Mouse (Mus musculus): ENCODE results near the gene Gk5. TPM values are rescaled to one million over a fixed set of nuclear protein-coding genes. Genes with fewer than 3 reads are reported as not detected.
A peak's percentile ranks its signal among the peaks of the same experiment; 100 is the strongest.
"Not testable (repeated sequence)": the region's sequence is repeated elsewhere in the genome, so short reads cannot be mapped to it uniquely, and the experiment has no call there.

Gk5 gene
- total RNA-seq, 1 experiment, result 12.7 TPM

DNA sequence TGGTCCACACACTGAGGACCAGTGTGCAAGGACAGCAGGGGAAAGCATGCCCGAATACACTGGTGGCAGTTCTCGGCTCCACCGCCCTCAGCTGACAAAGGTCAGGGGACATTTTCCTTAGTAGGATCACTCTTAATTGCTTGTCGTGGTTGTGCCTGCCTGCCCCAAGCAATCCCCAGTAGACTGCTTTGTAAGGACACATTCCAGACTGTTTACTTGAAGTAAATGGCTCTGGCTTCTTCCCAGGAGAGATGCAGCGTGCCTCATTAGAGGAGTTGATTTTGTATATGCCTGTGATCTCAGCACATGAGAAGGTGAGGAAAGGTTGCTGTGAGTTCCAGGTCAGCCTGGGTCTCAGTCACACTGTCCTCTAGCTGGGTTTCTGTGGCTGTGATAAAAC lies 43.3 kb downstream of the Gk5 start:
- H3K4me3 ChIP-seq (ENCODE audit: insufficient read depth in 1 of 2, low read depth in 1 of 2, low read length in 2 of 2, poor library complexity in 1 of 2, severe bottlenecking in 1 of 2), result peak overlapping the region in 1 of 2 experiments; percentile 5; a peak in 1 of 4 replicates
- no peak overlapping the region for H3K9ac ChIP-seq (ENCODE audit: insufficient read depth, low read depth, low read length, poor library complexity, severe bottlenecking)
- H3K4me1 ChIP-seq (ENCODE audit: control insufficient read depth in 2 of 2, insufficient read depth in 2 of 2, low read length in 2 of 2, poor library complexity in 1 of 2), result peaks cover 6 to 12% of the 10 kb centered on the region in 2 experiments
- H3K9me3 ChIP-seq (ENCODE audit: control insufficient read depth, insufficient read depth, low read depth, low read length), result no peaks in the 10 kb centered on the region
- peaks cover 13% of the 10 kb centered on the region; the same call in 1 of the 2 replicates for H3K36me3 ChIP-seq (ENCODE audit: control insufficient read depth, insufficient read depth, low read length, poor library complexity, severe bottlenecking)
- DNase-seq (ENCODE audit: low read depth, low spot score), result no peak
- TF ChIP-seq MAFK (IDR thresholded peaks at IDR 0.05; ENCODE audit: insufficient read depth, low read depth, low read length) (no peak), HCFC1 (IDR thresholded peaks at IDR 0.05; ENCODE audit: borderline replicate concordance, insufficient read depth, low read length) (no peak), CHD2 (IDR thresholded peaks at IDR 0.05; ENCODE audit: low read depth, low read length) (no peak), ZNF384 (IDR thresholded peaks at IDR 0.05; ENCODE audit: low read depth, low read length) (no peak)
- peak overlapping the region; percentile 41; the same call in 1 of the 2 replicates for H3K27ac ChIP-seq (ENCODE audit: insufficient read depth, low read depth, low read length, poor library complexity, severe bottlenecking)
- in situ Hi-C loops (cut with MboI; ENCODE audit: low sequenced_read_pairs in 2 of 2, unreplicated experiment in 2 of 2), result no loop called here

- Histone ChIP-seq H3K9ac (ENCODE audit: insufficient read depth, low read depth, low read length, poor library complexity, severe bottlenecking) (0 out of 2 replicates have a peak overlapping the region, but pooled peaks have one; percentile 7), H3K9me3 (ENCODE audit: control insufficient read depth, insufficient read depth, low read depth, low read length) (no peaks in the 10 kb centered on the region), H3K4me3 (ENCODE audit: insufficient read depth in 1 of 2, low read depth in 1 of 2, low read length in 2 of 2, poor library complexity in 1 of 2, severe bottlenecking in 1 of 2) (peak overlapping the region in 1 of 2 experiments; percentile 20; a peak in 2 of 4 replicates), H3K27ac (ENCODE audit: insufficient read depth, low read depth, low read length, poor library complexity, severe bottlenecking) (peak overlapping the region; percentile 51), H3K36me3 (ENCODE audit: control insufficient read depth, insufficient read depth, low read length, poor library complexity, severe bottlenecking) (peaks cover 9% of the 10 kb centered on the region; the same call in 1 of the 2 replicates), H3K4me1 (ENCODE audit: control insufficient read depth in 2 of 2, insufficient read depth in 2 of 2, low read length in 2 of 2, poor library complexity in 1 of 2) (peaks cover 6 to 12% of the 10 kb centered on the region in 2 experiments)
- in situ Hi-C loops (cut with MboI; ENCODE audit: low sequenced_read_pairs in 2 of 2, unreplicated experiment in 2 of 2), result no loop called here
- TF ChIP-seq CHD2 (IDR thresholded peaks at IDR 0.05; ENCODE audit: low read depth, low read length) (no peak), HCFC1 (IDR thresholded peaks at IDR 0.05; ENCODE audit: borderline replicate concordance, insufficient read depth, low read length) (no peak), MAFK (IDR thresholded peaks at IDR 0.05; ENCODE audit: insufficient read depth, low read depth, low read length) (no peak)
- no peak for DNase-seq (ENCODE audit: low read depth, low spot score)
Measured at GRCm38 (mm10) chr9:96163443-96163842, 44.3 kb downstream of the Gk5 start.

DNA sequence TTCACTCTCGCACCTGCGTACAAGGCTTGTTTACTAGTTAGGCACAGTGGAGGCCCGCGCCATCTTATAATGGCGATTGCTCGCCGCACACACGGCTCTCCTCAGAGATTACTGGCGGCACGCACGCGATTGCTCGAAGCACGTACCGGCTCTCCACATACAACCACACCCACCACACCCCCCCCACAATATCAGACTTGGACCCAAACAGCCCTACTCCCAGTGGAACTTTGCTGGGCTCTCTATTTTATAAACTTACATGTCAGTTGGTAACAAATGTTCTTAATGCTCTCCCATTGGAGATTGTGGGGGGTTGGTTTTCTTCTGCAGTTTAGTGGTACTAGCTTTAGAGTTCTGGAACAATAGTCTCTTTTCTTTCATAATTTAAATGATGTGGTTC lies 44.8 kb downstream of the Gk5 start:
- Histone ChIP-seq H3K27ac (ENCODE audit: insufficient read depth, low read depth, low read length, poor library complexity, severe bottlenecking) (peak overlapping the region; percentile 76; the same call in 1 of the 2 replicates), H3K4me1 (ENCODE audit: control insufficient read depth in 2 of 2, insufficient read depth in 2 of 2, low read length in 2 of 2, poor library complexity in 1 of 2) (peaks cover 6 to 12% of the 10 kb centered on the region in 2 experiments)
- H3K4me3 ChIP-seq (ENCODE audit: insufficient read depth in 1 of 2, low read depth in 1 of 2, low read length in 2 of 2, poor library complexity in 1 of 2, severe bottlenecking in 1 of 2); in situ Hi-C loops (cut with MboI; ENCODE audit: low sequenced_read_pairs in 2 of 2, unreplicated experiment in 2 of 2); DNase-seq (ENCODE audit: low read depth, low spot score); H3K9me3 ChIP-seq (ENCODE audit: control insufficient read depth, insufficient read depth, low read depth, low read length); H3K9ac ChIP-seq (ENCODE audit: insufficient read depth, low read depth, low read length, poor library complexity, severe bottlenecking); H3K36me3 ChIP-seq (ENCODE audit: control insufficient read depth, insufficient read depth, low read length, poor library complexity, severe bottlenecking): not testable (repeated sequence)

GRCm38 (mm10) chr9:96167168-96167585 lies 48.0 kb downstream of the Gk5 start:
- peak; percentile 89 for DNase-seq (ENCODE audit: low read depth, low spot score)
- Histone ChIP-seq H3K9ac (ENCODE audit: insufficient read depth, low read depth, low read length, poor library complexity, severe bottlenecking) (no peak overlapping the region), H3K27ac (ENCODE audit: insufficient read depth, low read depth, low read length, poor library complexity, severe bottlenecking) (no peak overlapping the region), H3K4me3 (ENCODE audit: insufficient read depth in 1 of 2, low read depth in 1 of 2, low read length in 2 of 2, poor library complexity in 1 of 2, severe bottlenecking in 1 of 2) (no peak overlapping the region), H3K4me1 (ENCODE audit: control insufficient read depth in 2 of 2, insufficient read depth in 2 of 2, low read length in 2 of 2, poor library complexity in 1 of 2) (peaks cover 6 to 8% of the 10 kb centered on the region in 2 experiments; a peak in 3 of 4 replicates), H3K36me3 (ENCODE audit: control insufficient read depth, insufficient read depth, low read length, poor library complexity, severe bottlenecking) (peaks cover 8% of the 10 kb centered on the region), H3K9me3 (ENCODE audit: control insufficient read depth, insufficient read depth, low read depth, low read length) (no peaks in the 10 kb centered on the region)
- in situ Hi-C loops (cut with MboI; ENCODE audit: low sequenced_read_pairs in 2 of 2, unreplicated experiment in 2 of 2), result no loop called here
- no peak for TF ChIP-seq CHD2 (IDR thresholded peaks at IDR 0.05; ENCODE audit: low read depth, low read length)
- TF ChIP-seq ZC3H11A (IDR thresholded peaks at IDR 0.05; ENCODE audit: borderline replicate concordance, low read depth, low read length), result 0 out of 2 replicates have a peak, but pooled peaks have one; percentile 16

DNA sequence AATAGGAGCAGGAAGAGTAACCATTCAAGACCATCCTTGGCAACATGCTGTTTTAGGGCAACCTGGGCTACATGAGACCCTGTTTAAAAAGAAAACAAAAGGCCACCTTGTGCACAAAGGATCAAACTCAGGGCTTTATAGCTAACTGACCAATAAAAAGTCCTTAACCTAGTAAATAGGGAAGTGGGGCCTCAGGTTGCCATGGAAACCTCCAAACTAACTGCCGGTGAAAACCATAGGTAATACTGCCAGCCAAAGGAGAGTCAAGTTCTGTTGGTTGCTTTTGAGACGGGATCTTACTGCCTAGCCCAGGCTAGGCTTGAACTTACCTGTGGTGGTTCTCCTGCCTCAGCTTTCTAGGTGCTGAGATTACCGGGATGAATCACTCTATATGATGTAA lies 51.4 kb downstream of the Gk5 start:
- no peak overlapping the region for H3K9ac ChIP-seq (ENCODE audit: insufficient read depth, low read depth, low read length, poor library complexity, severe bottlenecking)
- H3K27ac ChIP-seq (ENCODE audit: insufficient read depth, low read depth, low read length, poor library complexity, severe bottlenecking), result no peak overlapping the region
- peaks cover 2% of the 10 kb centered on the region for H3K36me3 ChIP-seq (ENCODE audit: control insufficient read depth, insufficient read depth, low read length, poor library complexity, severe bottlenecking)
- H3K4me3 ChIP-seq (ENCODE audit: insufficient read depth in 1 of 2, low read depth in 1 of 2, low read length in 2 of 2, poor library complexity in 1 of 2, severe bottlenecking in 1 of 2), result no peak overlapping the region
- no peak for TF ChIP-seq HCFC1 (IDR thresholded peaks at IDR 0.05; ENCODE audit: borderline replicate concordance, insufficient read depth, low read length)
- no peak for TF ChIP-seq MAFK (IDR thresholded peaks at IDR 0.05; ENCODE audit: insufficient read depth, low read depth, low read length)
- in situ Hi-C loops (cut with MboI; ENCODE audit: low sequenced_read_pairs in 2 of 2, unreplicated experiment in 2 of 2), result no loop called here
- peaks cover 3 to 4% of the 10 kb centered on the region in 2 experiments; a peak in 1 of 4 replicates for H3K4me1 ChIP-seq (ENCODE audit: control insufficient read depth in 2 of 2, insufficient read depth in 2 of 2, low read length in 2 of 2, poor library complexity in 1 of 2)
- no peaks in the 10 kb centered on the region for H3K9me3 ChIP-seq (ENCODE audit: control insufficient read depth, insufficient read depth, low read depth, low read length)
- no peak for DNase-seq (ENCODE audit: low read depth, low spot score)

All from ES-E14 (cell line).